Comparison of ENCODE assay signal across 8 mouse cellular contexts in genomic region chr13:40729592-40730431, GRCm38 (mm10). TPM values are rescaled to one million over a fixed set of nuclear protein-coding genes. Genes with fewer than 3 reads are reported as not detected.
DNase-seq lines count a peak whose midpoint lies in the region; ATAC-seq and TF ChIP-seq lines count a peak whose summit lies in the region.

No protein-coding gene starts in this region.

- no peaks in the 10 kb centered on the region for H3K9me3 ChIP-seq in lung, embryonic 15.5 days
- no peaks in the 10 kb centered on the region for H3K9me3 ChIP-seq in embryonic facial prominence, embryonic 14.5 days (ENCODE audit: control insufficient read depth, low read length)
- no peaks in the 10 kb centered on the region for H3K9me3 ChIP-seq in intestine, embryonic 14.5 days (ENCODE audit: control insufficient read depth, low read length)
- H3K9me3 ChIP-seq in neural tube, embryonic 15.5 days (replicated peaks) = no peaks in the 10 kb centered on the region

- H3K4me1 ChIP-seq in lung, embryonic 15.5 days = peaks cover 36% of the 10 kb centered on the region
- 0 out of 2 replicates have a peak, but pooled peaks cover 3% of the 10 kb centered on the region for H3K4me1 ChIP-seq in embryonic facial prominence, embryonic 14.5 days (ENCODE audit: control insufficient read depth, insufficient read depth, low read length)
- H3K4me1 ChIP-seq in intestine, embryonic 14.5 days (replicated peaks; ENCODE audit: control insufficient read depth, insufficient read depth, low read length) = peaks cover 10% of the 10 kb centered on the region; the same call in 1 of the 2 replicates
- peaks cover 35% of the 10 kb centered on the region for H3K4me1 ChIP-seq in neural tube, embryonic 15.5 days
- peaks cover 5% of the 10 kb centered on the region; the same call in 1 of the 2 replicates for H3K4me1 ChIP-seq in lung, adult 2 months (ENCODE audit: control insufficient read depth, insufficient read depth, low read length)

- peak overlapping the region; percentile 89 for H3K4me2 ChIP-seq in lung, embryonic 15.5 days
- H3K4me2 ChIP-seq in embryonic facial prominence, embryonic 14.5 days (ENCODE audit: low read depth, low read length) = peak overlapping the region; percentile 65
- peak overlapping the region; percentile 64; the same call in 1 of the 2 replicates for H3K4me2 ChIP-seq in intestine, embryonic 14.5 days (ENCODE audit: low read length)
- H3K4me2 ChIP-seq in neural tube, embryonic 15.5 days = peak overlapping the region; percentile 67

- WGBS in lung, embryonic 15.5 days = under 1% methylated on average over 52 of the region's 52 CpGs
- under 1% methylated on average over 52 of the region's 52 CpGs for WGBS in embryonic facial prominence, embryonic 14.5 days
- WGBS in intestine, embryonic 14.5 days = under 1% methylated on average over 52 of the region's 52 CpGs
- WGBS in neural tube, embryonic 15.5 days = under 1% methylated on average over 52 of the region's 52 CpGs
- 3% methylated on average over 52 of the region's 52 CpGs for WGBS in lung, adult 2 months

- no peaks in the 10 kb centered on the region for H3K36me3 ChIP-seq in lung, embryonic 15.5 days
- H3K36me3 ChIP-seq in embryonic facial prominence, embryonic 14.5 days (ENCODE audit: control insufficient read depth, insufficient read depth, low read length) = no peaks in the 10 kb centered on the region
- H3K36me3 ChIP-seq in intestine, embryonic 14.5 days (ENCODE audit: control insufficient read depth, insufficient read depth, low read length) = no peaks in the 10 kb centered on the region
- H3K36me3 ChIP-seq in neural tube, embryonic 15.5 days = no peaks in the 10 kb centered on the region

- no peak for ATAC-seq in lung, embryonic 15.5 days (ENCODE audit: borderline replicate concordance, extremely low read depth, low FRiP score, low TSS enrichment)
- ATAC-seq in embryonic facial prominence, embryonic 14.5 days (ENCODE audit: low read depth) = no peak
- ATAC-seq in intestine, embryonic 14.5 days (replicated peaks; ENCODE audit: low FRiP score, low TSS enrichment, low read depth) = no peak
- ATAC-seq in neural tube, embryonic 15.5 days (ENCODE audit: low FRiP score) = no peak

- peak overlapping the region; percentile 23 for H3K4me3 ChIP-seq in lung, embryonic 15.5 days
- peak overlapping the region; percentile 58 for H3K4me3 ChIP-seq in embryonic facial prominence, embryonic 14.5 days (ENCODE audit: low read depth, low read length)
- peak overlapping the region; percentile 45 for H3K4me3 ChIP-seq in intestine, embryonic 14.5 days (ENCODE audit: low read depth, low read length)
- H3K4me3 ChIP-seq in neural tube, embryonic 15.5 days (replicated peaks) = peak overlapping the region; percentile 46
- no peak overlapping the region for H3K4me3 ChIP-seq in lung, adult 2 months (replicated peaks; ENCODE audit: extremely low read depth, low read depth, low read length)

- TF ChIP-seq POLR2A in lung, adult 2 months (IDR thresholded peaks at IDR 0.05; ENCODE audit: borderline replicate concordance, extremely low read depth, low read depth, low read length) = no peak

- H3K9ac ChIP-seq in lung, embryonic 15.5 days = no peak overlapping the region
- H3K9ac ChIP-seq in embryonic facial prominence, embryonic 14.5 days (ENCODE audit: low read depth, low read length) = peak overlapping the region; percentile 90
- no peak overlapping the region for H3K9ac ChIP-seq in intestine, embryonic 14.5 days (ENCODE audit: low read length)
- H3K9ac ChIP-seq in neural tube, embryonic 15.5 days (replicated peaks) = peak overlapping the region; percentile 42; the same call in 1 of the 2 replicates

- DNase-seq in lung, postnatal 36 days = no peak
- DNase-seq in embryonic facial prominence, embryonic 14.5 days (ENCODE audit: low spot score) = no peak
- no peak for DNase-seq in intestine, embryonic 14.5 days (ENCODE audit: low spot score)
- DNase-seq in urinary bladder, adult 18-20 months (ENCODE audit: low spot score in 2 of 2) = no peak
- DNase-seq in lung, adult 2 months = no peak
- no peak for DNase-seq in thymus, postnatal 25 days

- peaks cover 94% of the 10 kb centered on the region for H3K27me3 ChIP-seq in lung, embryonic 15.5 days
- H3K27me3 ChIP-seq in embryonic facial prominence, embryonic 14.5 days (replicated peaks; ENCODE audit: control insufficient read depth, insufficient read depth, low read length) = peaks cover 71% of the 10 kb centered on the region
- H3K27me3 ChIP-seq in intestine, embryonic 14.5 days (replicated peaks; ENCODE audit: control insufficient read depth, insufficient read depth, low read length) = peaks cover 96% of the 10 kb centered on the region
- peaks cover 44% of the 10 kb centered on the region for H3K27me3 ChIP-seq in neural tube, embryonic 15.5 days (replicated peaks)

- TF ChIP-seq CTCF in lung, adult 2 months (IDR thresholded peaks at IDR 0.05; ENCODE audit: insufficient read depth, low read length) = no peak

- no peak overlapping the region for H3K27ac ChIP-seq in lung, embryonic 15.5 days
- peak overlapping the region; percentile 90 for H3K27ac ChIP-seq in embryonic facial prominence, embryonic 14.5 days (replicated peaks; ENCODE audit: low read depth, low read length)
- no peak overlapping the region for H3K27ac ChIP-seq in intestine, embryonic 14.5 days (ENCODE audit: low read depth)
- H3K27ac ChIP-seq in neural tube, embryonic 15.5 days (replicated peaks) = peak overlapping the region; percentile 84

RNA-seq across cellular contexts. Expression of gene Tfap2a, which starts 8.4 kb away (rescaled TPM):
- 0.20 and 0.38 TPM in 2 replicates for polyA plus RNA-seq in lung, embryonic 15.5 days (2015; fragmentation: Nextera tagmentation; extraction: Ambion mirVana)
- 4.6 and 5.0 TPM in 2 replicates for polyA plus RNA-seq in embryonic facial prominence, embryonic 14.5 days (2014; fragmentation: Nextera tagmentation; extraction: Ambion mirVana)
- polyA plus RNA-seq in intestine, embryonic 14.5 days (2014; fragmentation: Nextera tagmentation; extraction: Ambion mirVana) = 0.31 and 0.32 TPM in 2 replicates
- 5.5 and 6.5 TPM in 2 replicates for polyA plus RNA-seq in neural tube, embryonic 15.5 days (2015; fragmentation: Nextera tagmentation; extraction: Ambion mirVana)
- 0.48 and 4.0 TPM in 2 replicates for polyA plus RNA-seq in lung, adult 2 months (2012; rRNA removed)

Comparison
In these comparisons a context has a peak if more than half of its experiments do, and no peak if none do; other contexts are left out.
1. H3K27ac ChIP-seq: peak in embryonic facial prominence, embryonic 14.5 days (single experiment) and neural tube, embryonic 15.5 days (single experiment); none in lung, embryonic 15.5 days (single experiment) and intestine, embryonic 14.5 days (single experiment).
2. H3K9ac ChIP-seq: peak in embryonic facial prominence, embryonic 14.5 days (single experiment) and neural tube, embryonic 15.5 days (single experiment); none in lung, embryonic 15.5 days (single experiment) and intestine, embryonic 14.5 days (single experiment).
3. Peak in every context shown above with its lines, with median percentiles within 50 percentile points of each other: H3K4me2 ChIP-seq.